Mouse (Mus musculus): ENCODE results near the gene Trmt10b. TPM values are rescaled to one million over a fixed set of nuclear protein-coding genes. Genes with fewer than 3 reads are reported as not detected.
A peak's percentile ranks its signal among the peaks of the same experiment; 100 is the strongest.

The Trmt10b gene
- polyA plus RNA-seq, 1 experiment from 2014 or later, result 14.8 TPM

GRCm38 (mm10) chr4:45342286-45343155, 45.6 kb downstream of the Trmt10b start, which contains the start of gene Exosc3:
Gene Exosc3, minus strand, starts transcription at chr4:45342732.
- Histone ChIP-seq H3K4me2 (peak within 1 kb of the TSS; percentile 70), H3K4me3 (replicated peaks) (peak within 1 kb of the TSS; percentile 93), H3K9ac (peak within 1 kb of the TSS; percentile 90), H3K4me1 (peaks cover 9% of the 10 kb centered on the region; the same call in 1 of the 2 replicates), H3K9me3 (no peaks in the 10 kb centered on the region), H3K27ac (peak within 1 kb of the TSS; percentile 98), H3K36me3 (no peaks in the 10 kb centered on the region), H3K27me3 (replicated peaks) (no peaks in the 10 kb centered on the region)
- ATAC-seq (ENCODE audit: insufficient read depth, low FRiP score, low read depth), result peak; percentile 89
- WGBS, result under 1% methylated on average over 72 of the region's 76 CpGs

GRCm38 (mm10) chr4:45356653-45357052, 59.7 kb downstream of the Trmt10b start:
- Histone ChIP-seq H3K9me3 (no peaks in the 10 kb centered on the region), H3K9ac (no peak overlapping the region), H3K27ac (no peak overlapping the region), H3K36me3 (0 out of 2 replicates have a peak, but pooled peaks cover 3% of the 10 kb centered on the region), H3K27me3 (replicated peaks) (no peaks in the 10 kb centered on the region), H3K4me3 (replicated peaks) (no peak overlapping the region), H3K4me1 (no peaks in the 10 kb centered on the region), H3K4me2 (no peak overlapping the region)
- 86% methylated on average over 3 of the region's 3 CpGs for WGBS
- no peak for ATAC-seq (ENCODE audit: insufficient read depth, low FRiP score, low read depth)

Other genes starting within 250 kb of the Trmt10b start
- 10.9 and 12.5 TPM in 2 replicates for gene Fbxo10, start 212.5 kb upstream of the Trmt10b start, polyA plus RNA-seq (2015; fragmentation: Nextera tagmentation; extraction: Ambion mirVana)
- 279 and 306 TPM in 2 replicates for gene Tomm5, start 189.0 kb upstream of the Trmt10b start, polyA plus RNA-seq (2015; fragmentation: Nextera tagmentation; extraction: Ambion mirVana)
- gene Frmpd1, start 112.3 kb upstream of the Trmt10b start, polyA plus RNA-seq (2015; fragmentation: Nextera tagmentation; extraction: Ambion mirVana), result 0.74 and 0.84 TPM in 2 replicates
- gene Dcaf10, start 45.0 kb downstream of the Trmt10b start, polyA plus RNA-seq (2015; fragmentation: Nextera tagmentation; extraction: Ambion mirVana), result 10.7 and 12.4 TPM in 2 replicates
- 81.8 and 85.5 TPM in 2 replicates for gene Exosc3, start 45.6 kb downstream of the Trmt10b start, polyA plus RNA-seq (2015; fragmentation: Nextera tagmentation; extraction: Ambion mirVana)
- gene Slc25a51, start 111.6 kb downstream of the Trmt10b start, polyA plus RNA-seq (2015; fragmentation: Nextera tagmentation; extraction: Ambion mirVana), result 60.7 and 68.7 TPM in 2 replicates
- gene Shb, start 235.3 kb downstream of the Trmt10b start, polyA plus RNA-seq (2015; fragmentation: Nextera tagmentation; extraction: Ambion mirVana), result 5.4 and 5.8 TPM in 2 replicates

Measured in stomach, embryonic 15.5 days (tissue).